Mouse (Mus musculus) spleen, adult 2 months (tissue): ENCODE measurements around the gene Pygm.

ENCODE experiments used
- CTCF ChIP-seq: fragments of 200-500 bp; IDR thresholded peaks from 2 replicates; pipeline ENCODE4 v1.5.1; 2011; ENCODE audit warnings: mild to moderate bottlenecking, inconsistent platforms; ENCODE audit not compliant: insufficient read depth, insufficient read length, insufficient replicate concordance; ENCODE audit errors: extremely low read depth
- POLR2A ChIP-seq: fragments of 200-500 bp; IDR thresholded peaks from 2 replicates; pipeline ENCODE4 v1.6.1; 2011; ENCODE audit warnings: low read depth, low read length, inconsistent platforms

GRCm38 (mm10) chr19:6382323-6382924 lies 1.8 kb upstream of the Pygm start:
- TF ChIP-seq CTCF (no peak), POLR2A (no peak)
